Mouse (Mus musculus) testis, adult 2 months (tissue): Measurements from ENCODE around the gene Uspl1. TPM values are rescaled to one million over a fixed set of nuclear protein-coding genes. Genes with fewer than 3 reads are reported as not detected.

Experiments
- H3K27ac ChIP-seq: fragments of 200-500 bp; 2 replicates; pipeline ENCODE4 v1.5.1; 2012; ENCODE audit warnings: low read depth, low read length; ENCODE audit not compliant: control insufficient read depth, insufficient read depth
- H3K27me3 ChIP-seq: fragments of 200-500 bp; 2 replicates; pipeline ENCODE4 v1.6.1; 2012; ENCODE audit warnings: mild to moderate bottlenecking, low read length, moderate library complexity; ENCODE audit not compliant: control insufficient read depth, insufficient read depth
- H3K36me3 ChIP-seq: fragments of 200-500 bp; 2 replicates; pipeline ENCODE4 v1.6.1; 2012; ENCODE audit warnings: mild to moderate bottlenecking, low read length; ENCODE audit not compliant: control insufficient read depth, insufficient read depth
- H3K4me1 ChIP-seq: fragments of 200-500 bp; 2 replicates; pipeline ENCODE4 v1.6.1; 2012; ENCODE audit warnings: low read length; ENCODE audit not compliant: control insufficient read depth, insufficient read depth
- H3K4me3 ChIP-seq: fragments of 200-500 bp; 2 replicates; pipeline ENCODE4 v1.5.1; 2012; ENCODE audit warnings: low read depth, mild to moderate bottlenecking, low read length, moderate library complexity, mixed read lengths; ENCODE audit not compliant: control insufficient read depth
- CTCF ChIP-seq: fragments of 200-500 bp; IDR thresholded peaks from 2 replicates; pipeline ENCODE4 v1.5.1; 2012; ENCODE audit warnings: low read depth, mild to moderate bottlenecking, inconsistent platforms, low read length, moderate library complexity; ENCODE audit not compliant: control insufficient read depth, insufficient read depth, insufficient replicate concordance
- POLR2A ChIP-seq: fragments of 200-500 bp; IDR thresholded peaks from 2 replicates; pipeline ENCODE4 v1.6.1; 2012; ENCODE audit warnings: low read depth, mild to moderate bottlenecking, inconsistent platforms, low read length, moderate library complexity; ENCODE audit not compliant: control insufficient read depth
- polyA plus RNA-seq: library from polyadenylated mRNA; depleted of rRNA; stranded (reverse); fragments of >200 nt; gene quantifications from 2 replicates; pipeline ENCODE4 v1.2.3, GENCODE M21; 2012; rRNA removed

Gene Uspl1
- polyA plus RNA-seq, 1 experiment, result 17.9 TPM

- no peak overlapping the region for H3K4me3 ChIP-seq
- TF ChIP-seq CTCF (peak; percentile 36; the same call in 1 of the 2 replicates), POLR2A (no peak)
- peaks cover 2% of the 10 kb centered on the region; the same call in 1 of the 2 replicates for H3K4me1 ChIP-seq
- no peaks in the 10 kb centered on the region for H3K27me3 ChIP-seq
- H3K27ac ChIP-seq, result no peak overlapping the region
- no peaks in the 10 kb centered on the region for H3K36me3 ChIP-seq
Observed at GRCm38 (mm10) chr5:149261449-149261848, 77.3 kb downstream of the Uspl1 start.

- Histone ChIP-seq H3K27me3 (no peaks in the 10 kb centered on the region), H3K27ac (no peak overlapping the region), H3K4me1 (peaks cover 2% of the 10 kb centered on the region; the same call in 1 of the 2 replicates), H3K36me3 (no peaks in the 10 kb centered on the region), H3K4me3 (no peak overlapping the region)
- peak; percentile 85; the same call in 1 of the 2 replicates for TF ChIP-seq CTCF
- no peak for TF ChIP-seq POLR2A
Observed at GRCm38 (mm10) chr5:149261866-149262265, 77.7 kb downstream of the Uspl1 start.

- no peak within 1 kb of the TSS for H3K4me3 ChIP-seq
- H3K27me3 ChIP-seq, result no peaks in the 10 kb centered on the region
- no peak for TF ChIP-seq CTCF
- no peak for TF ChIP-seq POLR2A
- no peaks in the 10 kb centered on the region for H3K36me3 ChIP-seq
- H3K27ac ChIP-seq, result no peak within 1 kb of the TSS
- peaks cover 2% of the 10 kb centered on the region; the same call in 1 of the 2 replicates for H3K4me1 ChIP-seq
Observed at GRCm38 (mm10) chr5:149264405-149264804, 80.3 kb downstream of the Uspl1 start, which contains the start of gene Alox5ap. TSS of gene Alox5ap (plus strand) at chr5:149264767.

- peaks cover 2% of the 10 kb centered on the region; the same call in 1 of the 2 replicates for H3K4me1 ChIP-seq
- H3K27ac ChIP-seq, result no peak overlapping the region
- no peak for TF ChIP-seq CTCF
- no peak for TF ChIP-seq POLR2A
- no peaks in the 10 kb centered on the region for H3K27me3 ChIP-seq
- H3K36me3 ChIP-seq, result no peaks in the 10 kb centered on the region
- H3K4me3 ChIP-seq, result no peak overlapping the region
Observed at GRCm38 (mm10) chr5:149264878-149265279, 80.7 kb downstream of the Uspl1 start.

Other genes starting within 250 kb of the Uspl1 start
- gene Gm42791, start 189.2 kb upstream of the Uspl1 start, polyA plus RNA-seq, result not detected in 2 replicates
- gene Hmgb1, start 139 bp downstream of the Uspl1 start, polyA plus RNA-seq, result 15.2 and 15.3 TPM in 2 replicates
- 4.0 and 6.0 TPM in 2 replicates for gene Alox5ap, start 80.4 kb downstream of the Uspl1 start, polyA plus RNA-seq
- 0.37 and 0.41 TPM in 2 replicates for gene Medag, start 227.4 kb downstream of the Uspl1 start, polyA plus RNA-seq